Mouse (Mus musculus): ENCODE measurements around the gene H2-M10.5.
"Not testable (repeated sequence)": the region's sequence is repeated elsewhere in the genome, so short reads cannot be mapped to it uniquely, and the experiment has no call there.

- TF ChIP-seq EP300 (IDR thresholded peaks at IDR 0.05; ENCODE audit: insufficient read depth, low read depth, low read length); POLR2A (IDR thresholded peaks at IDR 0.05; ENCODE audit: insufficient read depth, low read depth, low read length); CTCF (IDR thresholded peaks at IDR 0.05): not testable (repeated sequence)
Observed at GRCm38 (mm10) chr17:36772610-36773009, at the start of gene H2-M10.5.
